Mouse (Mus musculus) urinary bladder, postnatal 4 days (tissue): Measurements from ENCODE around the gene Pstpip1.

Experiments
- DNase-seq, 2 experiments: peaks; one replicate each; pipeline ENCODE4 v3.0.0; 2021 to 2022; ENCODE audit warnings: low spot score in 2 of 2

Gene Pstpip1

GRCm38 (mm10) chr9:56106274-56107072, 16.7 kb downstream of the Pstpip1 start:
- no peak for DNase-seq

DNA sequence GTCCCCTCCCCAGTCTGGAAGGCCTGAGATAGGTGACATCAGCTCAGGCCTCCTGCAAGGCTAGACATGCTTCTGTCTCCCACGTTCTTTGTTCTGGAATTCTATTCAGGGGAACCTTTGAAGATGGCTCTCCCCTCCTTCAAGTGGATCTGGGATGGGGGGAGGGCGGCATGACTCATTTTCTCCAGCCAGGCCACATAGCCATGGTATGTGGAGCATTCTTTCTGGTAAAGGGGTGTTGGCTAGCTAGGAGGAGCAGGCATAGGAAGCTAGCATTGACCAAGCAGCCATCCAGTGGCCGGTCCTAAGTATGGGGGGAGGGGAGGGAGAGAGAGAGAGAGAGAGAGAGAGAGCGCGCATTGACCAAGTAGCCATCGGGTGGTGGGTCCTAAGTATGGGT, 17.8 kb downstream of the Pstpip1 start:
- DNase-seq = no peak

- no peak for DNase-seq
Observed at GRCm38 (mm10) chr9:56108174-56108573, 18.4 kb downstream of the Pstpip1 start.

DNA sequence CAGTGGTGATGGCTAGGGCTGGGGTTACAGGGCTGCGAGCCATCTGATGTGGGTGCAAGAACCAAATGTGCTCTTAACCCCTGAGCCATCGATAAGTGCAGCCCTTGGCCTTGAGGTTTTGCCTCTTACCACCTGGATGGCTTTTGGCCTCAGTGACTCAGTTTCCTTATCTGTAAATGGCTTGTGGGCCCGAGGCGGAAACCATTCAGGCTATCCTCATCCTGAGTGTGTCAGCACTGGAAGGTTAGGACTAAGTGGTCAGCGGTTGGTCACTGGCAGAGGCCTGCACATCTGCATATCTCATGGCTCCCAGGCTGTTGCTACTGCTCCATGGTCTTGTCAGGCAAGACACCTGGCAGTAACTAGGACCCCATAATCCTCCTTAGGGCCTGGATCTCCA, 28.3 kb downstream of the Pstpip1 start:
- no peak for DNase-seq

DNA sequence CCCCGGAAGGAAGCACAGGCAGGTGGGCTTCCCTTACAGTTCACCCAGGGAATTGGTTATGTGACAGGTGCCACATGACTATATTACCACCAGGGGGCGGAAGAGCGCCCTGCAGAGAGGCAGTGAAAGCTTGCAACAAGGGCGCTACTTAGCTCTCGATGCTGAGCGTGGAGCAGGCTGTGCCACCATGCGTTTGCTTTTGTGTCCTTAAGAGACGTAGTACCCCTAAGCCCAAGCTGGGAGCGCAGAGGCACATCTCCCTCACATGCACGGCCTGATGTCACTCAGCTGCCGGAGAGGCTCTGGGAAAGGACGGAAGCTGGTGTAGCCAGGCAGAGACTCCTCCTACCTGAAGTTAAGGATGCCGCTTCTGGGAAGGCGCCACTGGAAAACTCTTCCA, 28.8 kb downstream of the Pstpip1 start:
- DNase-seq = peak in 1 of 2 experiments; percentile 48

GRCm38 (mm10) chr9:56119651-56120050, 29.9 kb downstream of the Pstpip1 start:
- no peak for DNase-seq

DNA sequence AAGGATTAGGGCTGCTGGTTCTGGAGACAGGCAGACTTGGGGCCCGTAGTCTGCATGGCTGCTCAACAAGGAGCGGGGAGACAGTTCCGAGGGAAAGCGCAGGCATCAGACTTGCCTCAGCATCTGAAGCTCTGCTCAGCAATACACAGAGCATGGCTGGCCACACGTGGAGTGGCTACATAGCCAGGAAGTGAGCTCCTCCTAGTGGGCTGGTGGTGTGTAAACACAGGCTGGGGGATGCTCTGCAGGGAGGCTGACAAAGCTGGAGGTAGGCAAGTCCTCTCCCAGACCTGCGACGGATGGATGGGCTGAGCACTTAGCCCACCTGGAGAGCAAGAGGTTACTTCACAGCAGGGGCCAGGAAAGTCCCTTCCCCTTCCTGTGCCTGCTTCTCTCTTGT, 31.3 kb downstream of the Pstpip1 start:
- peak in 1 of 2 experiments; percentile 45 for DNase-seq

DNA sequence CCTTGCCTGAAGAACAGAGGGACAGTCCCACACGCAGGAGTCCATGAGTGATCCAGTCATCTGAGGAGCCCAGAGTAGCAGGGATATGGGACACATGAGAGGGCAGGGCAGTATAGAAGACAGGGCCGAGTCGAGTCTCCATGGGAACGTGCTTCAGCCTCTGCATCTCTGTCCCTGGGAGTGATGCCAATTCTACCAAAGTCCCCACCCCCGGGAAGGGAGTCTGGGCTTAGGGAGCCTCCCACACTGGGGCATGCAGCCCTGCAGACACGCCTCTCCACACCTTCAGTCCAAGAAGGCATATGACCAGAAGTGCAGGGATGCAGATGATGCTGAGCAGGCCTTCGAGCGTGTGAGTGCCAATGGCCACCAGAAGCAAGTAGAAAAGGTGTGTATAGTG, 33.2 kb downstream of the Pstpip1 start:
- no peak for DNase-seq

- DNase-seq = no peak
Observed at GRCm38 (mm10) chr9:56123613-56124012, 33.9 kb downstream of the Pstpip1 start.

DNA sequence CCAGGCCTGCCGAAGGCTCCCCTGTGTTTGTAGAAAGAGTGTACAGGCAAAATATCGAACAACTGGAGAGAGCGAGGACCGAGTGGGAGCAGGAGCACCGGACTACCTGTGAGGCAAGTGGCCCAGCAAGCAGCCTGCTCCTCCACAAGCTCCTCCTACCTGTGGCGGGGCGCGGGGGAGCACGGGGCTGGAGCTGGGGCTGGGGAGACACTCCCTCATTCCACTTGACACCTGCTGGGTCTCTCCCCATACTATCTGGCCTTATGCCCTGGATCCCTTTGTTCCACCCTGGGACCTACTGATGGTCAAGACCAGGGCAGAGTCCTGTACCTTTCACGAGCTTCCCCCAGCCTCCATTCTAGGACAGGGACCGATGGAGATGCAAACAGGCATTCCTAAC, 34.8 kb downstream of the Pstpip1 start:
- DNase-seq = no peak

DNA sequence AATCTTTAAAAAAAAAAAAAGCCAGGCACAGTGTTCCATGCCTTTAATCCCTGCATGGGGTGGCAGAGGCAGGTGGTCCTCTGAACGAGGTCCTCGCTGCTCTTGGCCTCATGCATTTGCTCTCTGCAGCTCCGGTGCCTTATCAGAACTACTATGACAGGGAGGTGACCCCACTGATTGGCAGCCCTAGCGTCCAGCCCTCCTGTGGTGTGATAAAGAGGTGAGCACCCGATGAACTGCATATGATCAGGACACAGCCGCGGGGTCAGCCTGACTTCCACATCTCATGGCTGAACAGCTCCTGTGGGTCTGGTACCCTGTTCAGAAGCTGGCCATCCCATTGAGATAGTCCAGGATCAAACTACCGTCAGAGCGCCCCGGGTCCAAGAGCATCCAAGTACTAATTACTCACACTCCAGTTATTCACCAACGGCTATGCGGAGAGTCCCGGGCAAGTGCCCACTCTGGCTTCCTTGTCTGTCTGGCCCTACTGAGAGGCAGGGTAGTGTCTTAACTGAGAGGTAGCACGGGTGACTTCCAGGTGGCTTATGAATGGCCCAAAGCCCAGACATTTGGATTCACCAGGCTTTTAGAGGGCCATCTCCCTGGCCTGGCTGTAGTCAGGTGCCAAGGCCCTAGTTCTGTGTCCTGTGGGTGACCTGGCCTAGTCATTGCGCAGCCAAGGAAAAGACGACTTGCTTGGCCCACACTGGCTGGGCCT, 36.9 kb downstream of the Pstpip1 start:
- no peak for DNase-seq

DNA sequence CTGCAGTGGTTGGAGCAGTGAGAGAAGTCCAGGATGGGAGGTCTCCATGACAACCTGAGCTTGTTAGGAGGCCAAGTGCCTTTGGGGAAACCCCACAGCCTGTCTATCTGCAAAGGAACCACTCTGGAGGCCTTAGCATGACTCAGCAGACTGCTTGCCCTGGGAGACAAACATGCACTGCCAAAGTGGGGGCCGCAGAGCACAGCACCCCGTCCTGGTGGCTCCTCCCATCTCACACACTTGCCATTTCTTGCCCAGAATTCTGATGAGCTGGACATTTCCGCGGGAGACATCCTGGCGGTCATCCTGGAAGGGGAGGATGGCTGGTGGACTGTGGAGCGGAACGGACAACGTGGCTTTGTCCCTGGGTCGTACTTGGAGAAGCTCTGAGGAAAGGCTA, 38.6 kb downstream of the Pstpip1 start:
- no peak for DNase-seq

DNA sequence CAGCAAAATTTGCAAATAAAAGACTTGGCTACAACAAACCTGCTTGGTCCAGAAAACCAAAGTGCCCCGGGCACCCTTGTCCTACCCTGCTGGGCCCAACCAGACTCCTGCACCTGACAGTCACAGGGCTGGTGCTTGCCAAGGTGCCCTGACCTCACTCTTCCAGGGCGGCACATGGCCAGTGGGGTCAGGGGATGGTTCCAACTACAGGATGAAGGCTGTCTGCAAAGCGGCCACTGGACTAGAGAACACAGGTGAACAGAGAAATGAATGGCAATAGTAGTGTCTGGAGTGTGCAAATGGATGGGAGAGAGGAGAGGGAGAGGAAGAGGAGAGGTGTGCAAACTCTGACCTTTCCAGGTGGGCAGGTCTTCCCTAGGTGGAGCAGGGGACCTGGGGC, 40.2 kb downstream of the Pstpip1 start:
- DNase-seq = no peak

DNA sequence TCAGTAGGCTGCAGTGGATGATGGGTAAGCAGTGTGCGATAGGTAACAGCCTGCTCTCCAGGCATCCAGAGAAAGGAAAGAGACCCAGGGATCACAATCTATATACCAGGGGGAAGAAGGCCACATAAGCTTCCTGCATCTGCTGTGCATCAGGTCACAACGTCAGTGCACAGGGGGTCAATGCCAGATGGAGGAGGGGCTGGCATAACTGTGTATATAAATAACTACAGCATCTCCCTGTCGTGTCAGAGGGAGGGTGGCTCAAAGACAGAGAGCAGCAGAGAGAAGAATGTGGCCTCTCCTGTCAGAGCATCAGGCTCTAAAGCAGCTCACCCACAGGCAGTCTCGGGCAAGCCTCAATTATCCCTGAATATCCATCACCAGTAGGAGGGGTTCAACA, 40.8 kb downstream of the Pstpip1 start:
- DNase-seq = no peak

- no peak for DNase-seq
Observed at GRCm38 (mm10) chr9:56131813-56132525, 42.2 kb downstream of the Pstpip1 start.

GRCm38 (mm10) chr9:56133970-56134369, 44.2 kb downstream of the Pstpip1 start:
- DNase-seq = no peak

GRCm38 (mm10) chr9:56134614-56135013, 44.9 kb downstream of the Pstpip1 start:
- DNase-seq = no peak

- DNase-seq = no peak
Observed at GRCm38 (mm10) chr9:56135590-56136197, 45.9 kb downstream of the Pstpip1 start.

DNA sequence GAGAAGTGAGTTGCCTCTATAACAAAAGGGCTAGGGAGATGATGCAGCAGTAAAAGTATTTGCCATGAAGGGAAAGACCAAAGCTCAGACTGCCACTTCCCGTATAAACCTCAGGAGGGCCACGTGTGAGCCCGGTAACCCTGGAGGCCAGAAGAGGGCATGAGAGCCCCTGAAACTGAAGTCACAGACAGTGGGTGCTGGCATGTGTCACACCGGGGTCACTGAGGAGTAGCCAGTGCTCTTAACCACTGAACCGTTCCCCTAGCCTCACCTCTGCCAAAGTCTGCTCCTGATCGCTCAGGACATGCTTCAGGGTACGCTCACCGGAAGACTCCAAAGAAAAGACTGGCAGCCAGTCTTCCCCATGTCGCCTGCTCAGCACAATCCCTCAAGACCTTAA, 52.0 kb downstream of the Pstpip1 start:
- no peak for DNase-seq

DNA sequence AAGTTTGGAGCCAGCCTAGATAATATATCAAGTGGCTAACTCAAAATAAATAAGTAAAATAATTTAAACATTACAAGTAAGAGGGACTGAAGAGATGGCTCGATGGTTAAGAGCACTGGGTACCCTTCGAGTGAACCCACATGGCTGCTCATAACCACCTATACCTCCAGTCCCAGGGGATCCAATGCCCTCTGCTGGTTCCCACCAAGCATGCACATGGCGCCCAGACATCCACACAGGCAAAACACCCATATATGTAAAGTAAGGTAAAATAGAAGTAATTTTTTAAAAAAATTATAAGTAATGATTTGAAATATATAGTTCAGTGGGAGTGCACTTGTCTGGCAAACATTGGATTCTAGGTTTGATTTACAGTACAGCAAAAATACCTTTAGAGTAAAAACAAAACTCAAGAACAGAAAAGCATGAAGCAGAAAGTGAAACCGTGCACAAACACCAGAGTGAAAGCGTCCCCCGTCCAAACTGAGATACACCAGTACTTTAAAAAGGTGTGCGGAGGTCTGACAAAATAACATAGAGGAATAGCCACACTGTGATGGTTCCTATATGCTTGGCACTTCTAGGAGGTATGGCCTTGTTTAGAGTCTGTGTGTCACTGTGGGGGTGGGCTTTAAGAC, 54.7 kb downstream of the Pstpip1 start:
- DNase-seq = no peak

GRCm38 (mm10) chr9:56146326-56146923, 56.7 kb downstream of the Pstpip1 start:
- DNase-seq = no peak
